Mouse (Mus musculus) spleen, postnatal 14 days (tissue): ENCODE results near the gene Ifi27l2b.
A peak's percentile ranks its signal among the peaks of the same experiment; 100 is the strongest.
"Not testable (repeated sequence)": the region's sequence is repeated elsewhere in the genome, so short reads cannot be mapped to it uniquely, and the experiment has no call there.

Source experiments
- DNase-seq, 2 experiments: peaks; one replicate each; pipeline ENCODE4 v3.0.0; 2021 to 2022; ENCODE audit warnings: low spot score in 2 of 2

The Ifi27l2b gene

GRCm38 (mm10) chr12:103457140-103457539, at the start of gene Ifi27l2b:
Gene Ifi27l2b, minus strand, starts transcription at chr12:103457223.
- DNase-seq = no peak

- DNase-seq = no peak
These were observed 47.4 kb upstream of the Ifi27l2b start for GRCm38 (mm10) chr12:103504402-103504801.

GRCm38 (mm10) chr12:103503300-103503699, 46.3 kb upstream of the Ifi27l2b start:
- DNase-seq = no peak

DNA sequence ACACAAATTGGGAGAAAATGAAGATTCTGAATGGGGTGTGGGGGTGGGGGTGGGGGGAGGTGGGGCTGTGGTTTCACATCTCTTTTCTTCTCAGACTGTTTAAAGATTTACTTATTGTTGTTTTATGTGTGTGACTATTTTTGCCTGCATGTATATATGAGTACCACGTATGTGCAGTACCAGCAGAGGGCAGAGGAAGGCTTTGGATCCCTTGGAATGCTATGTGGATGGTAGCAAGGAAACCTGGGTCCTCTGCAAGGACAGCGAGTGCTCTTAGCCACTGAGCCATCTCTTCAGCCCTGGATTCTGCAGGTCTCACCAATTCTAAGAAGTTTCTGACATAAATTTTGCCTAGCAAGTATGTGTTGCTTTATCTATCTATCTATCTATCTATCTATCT, 42.2 kb upstream of the Ifi27l2b start:
- DNase-seq = no peak

DNA sequence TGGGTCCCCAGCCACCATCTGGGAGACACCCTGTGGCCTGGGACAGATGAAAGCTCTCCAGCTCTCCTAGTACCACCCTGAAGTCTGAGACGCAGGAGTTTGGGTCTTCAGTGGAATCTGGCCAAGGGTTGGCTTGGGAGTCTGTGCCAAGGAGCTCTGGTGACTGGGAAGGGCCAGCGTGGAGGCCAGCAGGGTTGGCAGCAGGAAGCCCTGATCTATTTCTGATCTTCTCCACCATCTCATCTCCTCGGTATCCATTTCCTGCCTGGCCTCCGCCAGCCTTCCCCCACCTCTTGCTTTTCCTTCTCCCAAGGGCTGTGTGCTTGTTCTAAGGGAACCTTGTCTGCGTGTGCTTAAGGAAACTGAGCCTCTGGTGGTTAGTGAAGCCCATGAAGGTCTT, 41.7 kb upstream of the Ifi27l2b start:
- no peak for DNase-seq

DNA sequence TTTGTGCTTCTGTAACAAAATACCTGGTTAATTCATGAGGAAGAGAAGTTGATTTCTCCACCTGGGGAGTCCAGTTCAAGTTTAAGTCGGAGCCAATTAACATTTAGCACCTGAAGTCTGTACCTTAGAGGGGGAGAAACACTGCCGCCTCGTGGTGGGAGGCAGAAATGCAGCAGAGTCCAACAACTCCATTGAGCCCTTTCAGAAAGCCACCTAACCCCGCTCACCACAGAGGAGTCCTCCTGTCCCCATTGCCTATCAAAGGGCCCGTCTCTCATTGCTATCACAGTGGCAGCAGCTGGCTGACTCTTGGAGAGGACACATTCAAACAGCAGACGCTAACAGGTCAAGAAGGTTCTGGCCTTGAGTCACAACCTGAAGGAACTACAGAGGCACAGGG, 37.5 kb upstream of the Ifi27l2b start:
- DNase-seq = peak; percentile 37 to 59

GRCm38 (mm10) chr12:103492767-103493166, 35.7 kb upstream of the Ifi27l2b start:
- DNase-seq = peak in 1 of 2 experiments; percentile 62

GRCm38 (mm10) chr12:103491091-103491730, 34.2 kb upstream of the Ifi27l2b start:
- DNase-seq = no peak

DNA sequence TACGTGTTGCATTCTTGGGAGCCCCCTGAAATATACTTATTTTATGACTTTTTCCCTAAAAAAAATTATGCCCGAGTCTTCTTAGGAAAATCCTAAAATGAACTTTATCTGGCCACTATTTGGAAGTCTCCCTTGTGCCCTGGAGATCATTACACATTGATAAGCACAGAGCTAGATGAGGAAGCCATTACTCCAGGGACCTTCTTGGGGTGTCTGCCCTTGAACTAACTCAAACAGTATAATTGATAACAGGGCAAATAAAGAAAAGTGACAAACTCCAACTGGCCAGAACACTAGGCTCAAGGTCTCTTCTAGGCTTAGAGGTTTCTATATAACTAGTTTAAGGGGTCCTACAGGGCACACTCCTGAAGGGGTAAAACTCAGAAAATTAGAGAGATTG, 30.7 kb upstream of the Ifi27l2b start:
- no peak for DNase-seq

- DNase-seq = no peak
These were observed 30.3 kb upstream of the Ifi27l2b start for GRCm38 (mm10) chr12:103487276-103487675.

GRCm38 (mm10) chr12:103486726-103487125, 29.7 kb upstream of the Ifi27l2b start:
- DNase-seq = no peak

DNA sequence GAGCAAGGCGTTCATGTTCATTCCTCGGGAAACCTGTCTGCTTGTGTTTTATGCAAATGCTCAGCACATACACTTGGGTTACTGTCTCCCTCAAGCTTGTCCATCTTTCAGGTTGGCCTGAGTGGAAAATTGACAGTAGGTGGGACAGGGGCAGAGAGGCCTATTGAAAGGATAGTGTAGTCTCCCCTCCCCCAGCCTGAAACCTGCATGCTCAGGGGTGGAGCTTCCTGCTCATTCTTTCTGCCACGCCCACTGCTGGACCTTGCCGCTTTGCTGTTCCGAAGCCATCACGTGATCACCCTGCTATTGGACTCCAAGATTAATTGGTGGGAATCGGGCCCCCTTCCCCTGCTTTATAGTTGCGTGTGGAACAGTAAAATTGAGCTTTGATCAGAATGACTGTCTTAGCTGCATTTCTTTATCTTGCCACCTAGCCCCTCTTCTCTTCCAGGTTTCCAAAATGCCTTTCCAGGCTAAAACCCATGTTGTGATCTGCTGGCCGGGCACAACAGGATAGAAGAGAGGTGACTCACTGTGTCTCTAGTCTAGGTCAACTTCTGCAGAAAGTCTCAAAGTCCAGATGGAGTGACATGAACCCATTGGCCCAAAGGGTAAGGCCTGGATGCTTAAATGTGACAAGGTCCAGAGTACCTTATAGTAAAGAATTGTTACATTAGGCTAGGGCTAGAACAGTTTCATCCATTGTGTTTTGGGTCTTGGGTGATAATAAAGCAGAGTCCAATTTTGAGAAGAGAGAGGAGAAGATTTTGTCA, 27.4 kb upstream of the Ifi27l2b start:
- DNase-seq = not testable (repeated sequence)

GRCm38 (mm10) chr12:103482781-103483180, 25.8 kb upstream of the Ifi27l2b start:
- no peak for DNase-seq

- no peak for DNase-seq
These were observed 24.6 kb upstream of the Ifi27l2b start for GRCm38 (mm10) chr12:103481671-103482070.

DNA sequence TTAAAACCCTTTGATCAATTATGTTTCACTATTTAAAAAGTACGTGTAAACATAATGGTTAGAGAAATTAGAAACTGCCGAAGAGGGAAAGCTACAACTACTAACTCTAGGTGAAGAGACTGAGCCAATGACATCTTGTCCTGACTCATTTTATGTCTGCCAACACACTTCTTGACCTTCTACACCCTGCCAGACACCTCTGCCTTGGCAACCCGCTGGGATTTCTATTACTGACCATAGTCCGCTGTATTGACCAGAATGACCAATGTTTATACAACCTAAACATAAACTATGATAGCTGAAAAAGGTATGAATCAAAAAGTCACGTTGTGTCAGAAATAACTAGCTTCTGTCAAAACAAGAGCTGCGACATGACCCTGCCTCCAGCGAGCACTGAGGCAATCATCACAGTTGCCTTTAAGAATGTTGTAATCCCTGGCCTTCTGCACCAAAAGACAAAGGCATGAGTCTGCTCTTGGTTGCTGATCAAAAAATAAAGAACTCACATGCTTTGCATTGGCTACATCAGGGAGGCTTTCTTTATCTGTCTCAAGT, 20.5 kb upstream of the Ifi27l2b start:
- no peak for DNase-seq

- DNase-seq = no peak
These were observed 19.9 kb upstream of the Ifi27l2b start for GRCm38 (mm10) chr12:103476779-103477389.

DNA sequence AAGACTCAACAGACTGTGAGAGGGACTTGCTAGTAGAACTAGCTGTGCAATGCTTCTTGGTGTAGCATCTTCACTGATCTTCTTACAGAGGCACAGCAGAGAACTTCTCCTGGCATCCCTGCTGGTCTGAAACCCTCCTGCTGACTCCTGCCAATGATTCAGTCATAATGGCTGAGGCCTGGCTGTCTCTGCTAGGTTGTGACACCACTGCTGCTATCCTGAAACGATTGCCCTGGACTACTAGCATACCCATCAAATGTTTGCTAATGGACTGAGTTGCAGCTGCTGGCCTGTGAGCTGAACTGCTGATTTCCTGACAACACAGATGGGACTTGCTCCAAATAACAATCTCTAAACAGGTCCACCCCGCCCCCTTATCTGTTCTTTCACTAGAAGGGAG, 17.5 kb upstream of the Ifi27l2b start:
- no peak for DNase-seq

DNA sequence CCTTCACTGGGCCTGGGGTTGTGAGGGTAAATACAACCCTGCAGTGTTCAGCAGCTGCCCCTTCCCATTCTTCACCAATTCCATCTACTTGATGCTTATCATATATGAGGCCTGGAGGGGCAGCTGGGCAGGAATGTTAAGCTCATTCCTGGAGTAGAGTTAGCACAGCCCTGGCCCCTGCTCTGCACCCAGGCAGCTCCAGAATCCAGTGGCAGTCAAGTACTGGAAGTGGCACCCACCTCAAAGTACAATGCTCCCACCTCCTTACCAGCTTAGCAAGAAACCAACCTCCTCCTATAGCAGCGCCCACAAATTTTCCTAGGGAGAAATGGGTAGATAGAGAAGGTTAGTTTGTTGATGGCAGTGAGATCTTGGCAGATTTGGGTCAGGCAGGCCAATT, 296 bp downstream of the Ifi27l2b start:
- not testable (repeated sequence) for DNase-seq

GRCm38 (mm10) chr12:103453361-103453760, 3.7 kb downstream of the Ifi27l2b start:
- no peak for DNase-seq

DNA sequence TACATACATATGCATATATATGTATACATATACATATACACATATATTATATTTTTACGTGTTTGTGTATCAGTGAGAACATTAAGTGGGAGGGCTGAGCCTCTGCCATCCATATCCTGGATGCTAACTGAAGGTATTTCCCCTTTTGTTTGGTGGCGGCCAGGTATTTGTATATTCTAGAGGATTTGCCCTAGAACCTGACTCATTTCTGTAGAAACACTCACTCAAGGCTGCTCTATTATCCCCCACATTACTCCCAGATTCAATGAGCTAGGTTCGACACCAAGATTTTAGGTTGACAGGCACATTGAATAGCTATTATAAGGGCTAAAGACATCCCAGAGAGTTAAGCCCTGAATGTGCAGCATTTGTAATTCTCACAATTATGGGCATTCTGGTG, 12.0 kb downstream of the Ifi27l2b start:
- no peak for DNase-seq

- DNase-seq = not testable (repeated sequence)
These were observed 12.8 kb downstream of the Ifi27l2b start for GRCm38 (mm10) chr12:103444261-103444660.

- DNase-seq = no peak
These were observed 13.5 kb downstream of the Ifi27l2b start, which contains the start of gene Ifi27l2a for GRCm38 (mm10) chr12:103443524-103443923. Gene Ifi27l2a, minus strand, starts transcription at chr12:103443680.
